Mouse (Mus musculus): ENCODE results near the gene Adh5.
"Not testable (repeated sequence)": the region's sequence is repeated elsewhere in the genome, so short reads cannot be mapped to it uniquely, and the experiment has no call there.

Gene Adh5

GRCm38 (mm10) chr3:138461832-138462231 lies 18.9 kb downstream of the Adh5 start:
- DNase-seq: no peak

- no peak for DNase-seq
Measured at GRCm38 (mm10) chr3:138463137-138463536, 20.2 kb downstream of the Adh5 start.

GRCm38 (mm10) chr3:138463807-138464206 lies 20.9 kb downstream of the Adh5 start:
- DNase-seq: no peak

- DNase-seq: no peak
Measured at GRCm38 (mm10) chr3:138464573-138465147, 21.8 kb downstream of the Adh5 start.

- not testable (repeated sequence) for DNase-seq
Measured at GRCm38 (mm10) chr3:138466656-138467055, 23.8 kb downstream of the Adh5 start.

- no peak for DNase-seq
Measured at GRCm38 (mm10) chr3:138471066-138471465, 28.2 kb downstream of the Adh5 start.

- DNase-seq: no peak
Measured at GRCm38 (mm10) chr3:138479489-138479888, 36.6 kb downstream of the Adh5 start.

GRCm38 (mm10) chr3:138481526-138482284 lies 38.8 kb downstream of the Adh5 start:
- no peak for DNase-seq

GRCm38 (mm10) chr3:138483240-138483639 lies 40.3 kb downstream of the Adh5 start:
- no peak for DNase-seq

GRCm38 (mm10) chr3:138488584-138489326 lies 45.9 kb downstream of the Adh5 start:
- no peak for DNase-seq

- peak; percentile 95 for DNase-seq
Measured at GRCm38 (mm10) chr3:138489327-138490033, 46.6 kb downstream of the Adh5 start, which contains the start of gene Metap1. Gene Metap1 (minus strand): TSS chr3:138489515.

- DNase-seq: peak; percentile 43
Measured at GRCm38 (mm10) chr3:138490034-138490337, 47.1 kb downstream of the Adh5 start.

- no peak for DNase-seq
Measured at GRCm38 (mm10) chr3:138493668-138494067, 50.8 kb downstream of the Adh5 start.

GRCm38 (mm10) chr3:138494565-138494964 lies 51.7 kb downstream of the Adh5 start:
- DNase-seq: no peak

GRCm38 (mm10) chr3:138495166-138496145 lies 52.6 kb downstream of the Adh5 start:
- no peak for DNase-seq

- no peak for DNase-seq
Measured at GRCm38 (mm10) chr3:138498731-138499130, 55.8 kb downstream of the Adh5 start.

- no peak for DNase-seq
Measured at GRCm38 (mm10) chr3:138499854-138500740, 57.2 kb downstream of the Adh5 start.

GRCm38 (mm10) chr3:138503754-138504153 lies 60.9 kb downstream of the Adh5 start:
- no peak for DNase-seq

All from cerebellum, adult 9-11 months (tissue).